Mouse (Mus musculus) forebrain, embryonic 15.5 days (tissue): ENCODE results near the gene Ube2s. TPM values are rescaled to one million over a fixed set of nuclear protein-coding genes. Genes with fewer than 3 reads are reported as not detected.
A peak's percentile ranks its signal among the peaks of the same experiment; 100 is the strongest.
"Not testable (repeated sequence)": the region's sequence is repeated elsewhere in the genome, so short reads cannot be mapped to it uniquely, and the experiment has no call there.

Experiments
- ATAC-seq: fragments of 200-750 bp; cut with Nextera tagmentation; replicated peaks from 2 replicates; pipeline ENCODE4 v1.8.0; 2017; ENCODE audit warnings: mild to moderate bottlenecking, moderate TSS enrichment, moderate library complexity
- H3K27ac ChIP-seq: fragments of 300-500 bp; sonication (generic); replicated peaks from 2 replicates; pipeline ENCODE4 v1.5.1; 2015; ENCODE audit warnings: mild to moderate bottlenecking, inconsistent platforms
- H3K27me3 ChIP-seq: fragments of 300-500 bp; sonication (generic); 2 replicates; pipeline ENCODE4 v1.6.1; 2015; ENCODE audit warnings: inconsistent platforms
- H3K36me3 ChIP-seq: fragments of 300-500 bp; sonication (generic); 2 replicates; pipeline ENCODE4 v1.6.1; 2015; ENCODE audit warnings: mild to moderate bottlenecking, inconsistent platforms
- H3K4me1 ChIP-seq: fragments of 300-500 bp; sonication (generic); 2 replicates; pipeline ENCODE4 v1.6.1; 2015; ENCODE audit warnings: inconsistent platforms
- H3K4me2 ChIP-seq: fragments of 300-500 bp; sonication (generic); replicated peaks from 2 replicates; pipeline ENCODE4 v1.6.1; 2015; ENCODE audit warnings: mild to moderate bottlenecking, inconsistent platforms
- H3K4me3 ChIP-seq: fragments of 300-500 bp; sonication (generic); 2 replicates; pipeline ENCODE4 v1.5.1; 2015; ENCODE audit warnings: mild to moderate bottlenecking, inconsistent platforms
- H3K9ac ChIP-seq: fragments of 300-500 bp; sonication (generic); replicated peaks from 2 replicates; pipeline ENCODE4 v1.6.1; 2015; ENCODE audit warnings: mild to moderate bottlenecking, inconsistent platforms
- H3K9me3 ChIP-seq: fragments of 300-500 bp; sonication (generic); 2 replicates; pipeline ENCODE4 v1.6.1; 2016; ENCODE audit warnings: inconsistent platforms
- WGBS: fragments of 180-500 bp; shearing (Covaris S2); methylation state at CpG from one replicate; pipeline ENCODE4 v1.1.7; 2015; ENCODE audit warnings: mixed read lengths; 5-methylcytosine and 5-hydroxymethylcytosine counted together
- polyA plus RNA-seq: library from polyadenylated mRNA; unstranded; fragments of >200 nt; fragmentation: Nextera tagmentation; extraction: Ambion mirVana; gene quantifications from 2 replicates; pipeline ENCODE4 v1.2.1, GENCODE M21; 2015

Ube2s gene
- polyA plus RNA-seq: 363 and 383 TPM in 2 replicates

DNA sequence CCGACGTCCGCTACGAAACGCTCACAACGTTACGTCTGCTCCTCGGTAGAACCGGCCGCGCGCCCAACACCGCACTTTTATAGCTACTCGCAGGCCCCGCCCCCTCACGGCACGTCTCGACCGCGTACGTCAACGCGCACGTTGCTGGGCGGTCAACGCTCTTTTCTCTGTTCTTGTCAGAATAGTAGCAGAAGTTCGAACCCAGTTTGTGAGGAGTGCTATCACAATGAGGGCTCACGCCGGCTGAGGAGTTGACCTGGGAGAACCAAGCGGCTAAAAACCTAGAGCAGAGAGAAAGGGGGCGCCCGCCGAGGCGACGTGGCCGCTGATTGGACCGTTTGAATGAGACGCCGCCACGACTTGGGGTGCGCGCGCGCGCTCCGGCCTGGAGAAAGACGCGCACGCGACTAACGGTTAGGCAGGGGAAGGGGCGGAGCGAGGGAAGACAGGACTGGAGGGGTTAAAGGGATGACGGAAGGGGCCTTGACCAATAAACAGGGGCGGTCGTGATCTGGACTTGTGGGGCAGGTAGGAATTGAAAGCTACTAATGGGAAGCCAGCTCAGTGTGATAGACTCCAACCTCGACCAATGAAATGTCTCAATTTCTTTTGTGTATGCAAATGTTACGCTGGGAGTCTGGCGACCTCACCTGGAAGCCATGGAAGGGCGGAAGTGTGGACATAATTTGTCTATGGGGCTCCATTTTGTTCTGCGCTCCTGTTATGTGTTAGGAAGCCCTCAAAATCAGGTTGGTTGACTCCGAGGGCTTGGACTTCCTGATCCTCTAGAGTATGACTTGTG, at the start of gene Ube2s:
Ube2s (minus strand) TSS at position 288 of the 802 bp plus-strand sequence.
- WGBS: 0% methylated on average over 62 of the region's 62 CpGs
- H3K27me3 ChIP-seq: no peaks in the 10 kb centered on the region
- peak; percentile 99 for ATAC-seq
- peaks cover 34% of the 10 kb centered on the region for H3K4me1 ChIP-seq
- H3K9ac ChIP-seq: peak within 1 kb of the TSS; percentile 81
- peaks cover 18% of the 10 kb centered on the region for H3K36me3 ChIP-seq
- H3K27ac ChIP-seq: peak within 1 kb of the TSS; percentile 99
- peak within 1 kb of the TSS; percentile 77 for H3K4me3 ChIP-seq
- H3K9me3 ChIP-seq: no peaks in the 10 kb centered on the region
- H3K4me2 ChIP-seq: peak within 1 kb of the TSS; percentile 81

DNA sequence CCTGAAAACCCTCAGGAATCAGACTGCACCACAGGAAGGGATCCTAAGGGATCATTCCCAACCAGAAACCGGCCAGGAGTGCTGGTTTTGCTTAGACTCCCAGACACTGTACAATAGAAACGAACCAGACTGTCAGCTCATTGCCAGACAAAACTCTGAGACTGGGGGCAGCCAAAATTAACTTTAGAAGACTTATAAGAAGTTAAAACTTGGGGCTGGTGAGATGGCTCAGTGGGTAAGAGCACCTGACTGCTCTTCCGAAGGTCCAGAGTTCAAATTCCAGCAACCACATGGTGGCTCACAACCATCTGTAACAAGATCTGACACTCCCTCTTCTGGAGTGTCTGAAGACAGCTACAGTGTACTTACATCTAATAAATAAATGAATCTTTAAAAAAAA, 48.5 kb upstream of the Ube2s start:
- H3K27me3 ChIP-seq, H3K4me3 ChIP-seq, H3K36me3 ChIP-seq, H3K9me3 ChIP-seq, ATAC-seq, H3K27ac ChIP-seq, H3K4me1 ChIP-seq, H3K9ac ChIP-seq, H3K4me2 ChIP-seq: not testable (repeated sequence)
- WGBS: 78% methylated on average over 3 of the region's 3 CpGs

DNA sequence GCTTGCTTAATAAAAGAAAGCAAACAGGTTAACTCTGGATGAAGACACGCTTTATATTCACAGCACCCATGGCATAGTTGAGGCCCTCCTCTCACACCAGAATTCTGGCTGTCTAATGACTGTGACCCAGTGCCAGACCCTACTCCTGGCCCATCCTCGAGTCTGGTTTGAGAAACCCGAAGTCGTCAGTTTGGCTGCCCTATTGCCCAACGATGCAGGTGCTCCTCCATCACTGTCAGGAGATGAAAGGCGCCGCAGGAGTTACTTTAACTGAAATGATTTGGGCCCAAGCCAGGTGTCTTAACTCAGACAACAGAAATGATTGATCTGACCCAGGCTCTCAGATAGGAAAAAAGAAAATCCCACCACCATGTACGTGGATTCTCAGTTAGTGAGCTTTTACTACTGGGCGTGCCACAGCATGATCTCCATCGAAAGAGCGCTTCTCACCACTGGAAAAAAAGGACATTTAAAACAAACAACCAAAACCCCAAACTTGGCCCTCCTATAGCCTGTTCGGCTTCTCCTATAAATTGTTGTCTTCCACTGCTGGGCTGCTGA, 47.1 kb upstream of the Ube2s start:
- WGBS: 81% methylated on average over 12 of the region's 12 CpGs
- Histone ChIP-seq H3K4me3 (no peak overlapping the region), H3K9ac (no peak overlapping the region), H3K9me3 (no peaks in the 10 kb centered on the region), H3K4me1 (no peaks in the 10 kb centered on the region), H3K4me2 (no peak overlapping the region), H3K36me3 (no peaks in the 10 kb centered on the region), H3K27me3 (no peaks in the 10 kb centered on the region), H3K27ac (no peak overlapping the region)
- ATAC-seq: no peak

DNA sequence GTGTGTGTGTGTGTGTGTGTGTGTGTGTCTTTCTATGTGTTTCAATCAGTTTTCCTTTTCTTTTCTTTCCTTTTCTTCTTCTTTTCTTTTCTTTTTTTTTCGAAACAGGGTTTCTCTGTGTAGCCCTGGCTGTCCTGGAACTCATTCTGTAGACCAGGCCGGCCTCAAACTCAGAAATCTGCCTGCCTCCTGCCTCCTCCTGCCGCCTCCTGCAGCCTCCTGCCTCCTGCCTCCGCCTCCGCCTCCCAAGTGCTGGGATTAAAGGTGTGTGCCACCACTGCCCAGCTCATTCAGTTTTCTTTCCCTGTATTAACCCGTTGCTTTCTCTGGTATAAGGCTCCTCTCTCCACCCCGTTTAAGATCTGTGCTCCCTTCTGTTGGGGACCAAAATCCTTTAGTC, 44.9 kb upstream of the Ube2s start:
- H3K9me3 ChIP-seq: no peaks in the 10 kb centered on the region
- no peak overlapping the region for H3K9ac ChIP-seq
- no peak overlapping the region for H3K4me2 ChIP-seq
- no peaks in the 10 kb centered on the region for H3K4me1 ChIP-seq
- no peak for ATAC-seq
- no peak overlapping the region for H3K27ac ChIP-seq
- 65% methylated on average over 7 of the region's 7 CpGs for WGBS
- H3K27me3 ChIP-seq: no peaks in the 10 kb centered on the region
- H3K4me3 ChIP-seq: no peak overlapping the region
- no peaks in the 10 kb centered on the region for H3K36me3 ChIP-seq

DNA sequence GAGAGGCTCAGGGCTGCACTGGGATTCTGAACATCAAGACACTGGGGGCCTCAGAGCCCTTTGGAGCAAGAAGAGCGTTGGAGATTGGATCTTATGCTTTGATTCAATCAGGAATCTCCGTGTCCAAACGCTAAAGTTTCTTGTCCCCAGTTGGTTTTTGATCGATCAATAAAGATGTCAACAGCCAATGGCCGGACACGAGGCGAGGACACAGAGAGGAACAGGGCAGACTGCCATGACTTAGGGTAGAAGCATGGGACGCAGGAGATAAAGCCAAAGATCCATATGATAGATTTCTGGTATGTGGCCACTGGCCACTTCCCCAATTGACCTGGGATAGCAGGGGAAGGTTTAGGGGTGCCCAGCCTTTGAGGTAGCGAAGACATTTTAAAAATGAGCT, 44.1 kb upstream of the Ube2s start:
- no peak overlapping the region for H3K9ac ChIP-seq
- WGBS: 91% methylated on average over 9 of the region's 9 CpGs
- no peak overlapping the region for H3K27ac ChIP-seq
- H3K4me1 ChIP-seq: no peaks in the 10 kb centered on the region
- ATAC-seq: no peak
- H3K36me3 ChIP-seq: no peaks in the 10 kb centered on the region
- H3K4me2 ChIP-seq: no peak overlapping the region
- H3K4me3 ChIP-seq: no peak overlapping the region
- no peaks in the 10 kb centered on the region for H3K27me3 ChIP-seq
- no peaks in the 10 kb centered on the region for H3K9me3 ChIP-seq

DNA sequence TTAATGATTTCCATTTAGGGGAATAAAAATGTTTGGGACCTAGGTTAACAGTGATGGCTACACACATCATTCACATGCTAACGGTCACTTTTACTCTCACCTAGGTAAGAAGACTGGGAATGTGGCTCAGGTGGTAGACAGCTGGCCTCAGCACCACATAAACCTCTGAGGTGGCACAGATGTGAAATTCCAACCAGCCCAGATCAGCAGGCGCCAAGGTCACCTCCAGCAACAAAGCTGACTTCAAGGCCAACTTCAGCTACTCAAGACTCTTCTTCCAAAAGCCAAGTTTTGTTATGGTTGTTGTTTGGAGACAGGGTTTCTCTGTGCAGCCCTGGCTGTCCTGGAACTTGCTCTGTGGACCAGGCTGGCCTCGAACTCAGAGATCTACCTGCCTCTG, 41.2 kb upstream of the Ube2s start:
- no peaks in the 10 kb centered on the region for H3K4me1 ChIP-seq
- 86% methylated on average over 3 of the region's 3 CpGs for WGBS
- no peak for ATAC-seq

DNA sequence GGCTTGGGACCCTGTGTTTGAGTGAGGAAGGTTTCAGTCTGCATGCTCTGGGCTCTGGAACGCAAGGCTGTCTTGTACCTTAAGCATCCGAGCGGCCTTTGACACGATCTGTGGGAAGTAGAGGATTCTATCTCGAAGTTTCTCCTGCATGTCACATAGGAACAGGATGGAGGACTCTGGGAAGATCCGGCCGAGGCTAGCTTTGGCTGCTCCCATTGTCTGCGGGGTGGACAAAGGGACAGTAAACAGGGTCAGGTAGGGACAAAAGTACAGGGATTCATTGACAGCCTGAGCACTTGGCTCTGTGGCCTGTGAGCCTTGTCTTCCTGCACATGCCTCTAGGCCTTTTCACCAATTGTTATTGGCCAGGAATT, 38.9 kb upstream of the Ube2s start:
- Histone ChIP-seq H3K4me2 (no peak overlapping the region), H3K36me3 (no peaks in the 10 kb centered on the region), H3K4me3 (no peak overlapping the region), H3K9ac (no peak overlapping the region), H3K4me1 (no peaks in the 10 kb centered on the region), H3K27ac (no peak overlapping the region), H3K27me3 (no peaks in the 10 kb centered on the region), H3K9me3 (no peaks in the 10 kb centered on the region)
- no peak for ATAC-seq
- 68% methylated on average over 8 of the region's 8 CpGs for WGBS

More for the DNA sequence above, 41.2 kb upstream of the Ube2s start:
- no peak overlapping the region for H3K4me2 ChIP-seq
- H3K27me3 ChIP-seq: no peaks in the 10 kb centered on the region
- H3K36me3 ChIP-seq: no peaks in the 10 kb centered on the region
- no peak overlapping the region for H3K27ac ChIP-seq
- no peak overlapping the region for H3K4me3 ChIP-seq
- H3K9ac ChIP-seq: no peak overlapping the region
- H3K9me3 ChIP-seq: no peaks in the 10 kb centered on the region

DNA sequence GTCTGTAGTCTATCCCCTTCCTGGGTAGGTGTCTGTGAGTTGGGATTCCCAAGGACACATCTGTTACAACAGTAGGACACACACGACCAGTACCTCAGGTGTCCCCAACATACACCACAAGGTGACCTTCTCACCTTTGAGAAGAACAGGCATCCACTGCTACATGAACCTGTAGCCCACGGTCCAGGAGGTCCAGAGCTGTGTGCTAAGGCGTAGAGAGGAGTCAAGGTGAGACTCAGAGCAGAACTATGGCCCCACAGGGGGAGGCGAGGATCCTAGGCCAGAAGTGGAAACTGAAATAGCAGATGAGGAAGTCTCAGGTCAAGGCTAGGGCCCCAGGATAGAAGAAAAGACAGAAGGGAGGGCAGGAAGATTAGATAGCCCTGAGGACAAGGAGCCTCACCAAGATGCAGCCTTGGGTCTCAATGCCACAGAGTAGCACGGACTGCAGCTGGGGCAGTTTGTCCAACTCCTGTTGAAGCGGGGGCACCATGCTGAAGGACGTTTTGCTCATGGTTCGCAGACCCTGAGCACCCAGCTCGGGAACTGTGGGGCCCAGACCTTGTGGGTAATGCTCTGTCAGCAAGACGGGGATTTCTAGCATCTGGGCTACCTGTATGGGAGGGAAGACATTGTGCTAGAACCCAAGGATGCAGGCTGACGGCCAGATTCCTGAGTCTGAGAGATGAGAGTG, 38.4 kb upstream of the Ube2s start:
- no peak for ATAC-seq
- WGBS: 78% methylated on average over 11 of the region's 11 CpGs
- Histone ChIP-seq H3K4me2 (no peak overlapping the region), H3K27ac (no peak overlapping the region), H3K9me3 (no peaks in the 10 kb centered on the region), H3K4me1 (no peaks in the 10 kb centered on the region), H3K4me3 (no peak overlapping the region), H3K36me3 (no peaks in the 10 kb centered on the region), H3K27me3 (no peaks in the 10 kb centered on the region), H3K9ac (no peak overlapping the region)

DNA sequence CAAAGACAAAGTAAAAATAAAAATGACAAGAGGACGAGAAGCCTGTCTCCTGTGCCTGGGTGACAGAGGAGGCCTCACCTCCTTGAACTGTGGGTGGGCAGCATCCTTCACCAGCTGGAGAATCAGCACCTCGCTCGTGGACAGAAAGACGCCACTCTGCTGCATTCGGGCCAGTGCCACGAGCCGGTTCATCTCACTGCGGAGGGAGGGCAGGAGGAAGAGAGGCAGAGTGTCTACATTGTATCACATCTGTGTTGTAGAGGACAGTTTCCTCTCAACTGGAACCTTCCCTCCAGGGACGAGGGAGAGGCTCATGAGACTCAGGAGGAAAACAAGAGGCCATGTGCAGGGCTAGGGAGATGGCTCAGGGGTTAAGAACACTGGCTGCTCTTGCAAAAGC, 37.0 kb upstream of the Ube2s start:
- H3K4me3 ChIP-seq: no peak overlapping the region
- no peaks in the 10 kb centered on the region for H3K36me3 ChIP-seq
- no peaks in the 10 kb centered on the region for H3K27me3 ChIP-seq
- no peaks in the 10 kb centered on the region for H3K9me3 ChIP-seq
- no peak overlapping the region for H3K4me2 ChIP-seq
- H3K4me1 ChIP-seq: peaks cover 4% of the 10 kb centered on the region; the same call in 1 of the 2 replicates
- WGBS: 55% methylated on average over 9 of the region's 9 CpGs
- no peak overlapping the region for H3K27ac ChIP-seq
- ATAC-seq: no peak
- no peak overlapping the region for H3K9ac ChIP-seq

DNA sequence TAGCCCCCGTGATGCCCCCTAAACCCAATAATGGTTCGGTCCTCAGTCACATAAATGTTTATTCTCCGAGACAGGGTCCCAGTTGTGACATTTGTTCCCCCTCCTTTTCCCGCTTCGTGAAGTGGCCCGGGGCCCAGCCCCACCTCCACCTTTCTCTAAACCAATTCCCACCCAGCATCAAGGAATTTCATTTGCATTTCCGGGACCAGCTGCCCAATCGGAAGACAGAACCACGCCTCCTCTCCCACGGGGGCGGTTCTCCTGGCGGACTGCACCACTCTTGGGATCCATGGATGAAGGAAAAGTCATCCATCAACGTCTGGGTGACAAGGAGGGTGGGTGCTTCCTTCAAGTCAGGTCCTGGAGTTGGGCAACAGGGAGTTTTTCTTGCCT, 32.5 kb upstream of the Ube2s start:
- peaks cover 34% of the 10 kb centered on the region for H3K4me1 ChIP-seq
- H3K9me3 ChIP-seq: no peaks in the 10 kb centered on the region
- H3K27me3 ChIP-seq: peaks cover 3% of the 10 kb centered on the region; the same call in 1 of the 2 replicates
- ATAC-seq: peak; percentile 74
- no peaks in the 10 kb centered on the region for H3K36me3 ChIP-seq
- H3K9ac ChIP-seq: peak overlapping the region; percentile 65
- peak overlapping the region; percentile 90 for H3K4me2 ChIP-seq
- peak overlapping the region; percentile 80 for H3K27ac ChIP-seq
- H3K4me3 ChIP-seq: peak overlapping the region; percentile 68
- 2% methylated on average over 13 of the region's 13 CpGs for WGBS

DNA sequence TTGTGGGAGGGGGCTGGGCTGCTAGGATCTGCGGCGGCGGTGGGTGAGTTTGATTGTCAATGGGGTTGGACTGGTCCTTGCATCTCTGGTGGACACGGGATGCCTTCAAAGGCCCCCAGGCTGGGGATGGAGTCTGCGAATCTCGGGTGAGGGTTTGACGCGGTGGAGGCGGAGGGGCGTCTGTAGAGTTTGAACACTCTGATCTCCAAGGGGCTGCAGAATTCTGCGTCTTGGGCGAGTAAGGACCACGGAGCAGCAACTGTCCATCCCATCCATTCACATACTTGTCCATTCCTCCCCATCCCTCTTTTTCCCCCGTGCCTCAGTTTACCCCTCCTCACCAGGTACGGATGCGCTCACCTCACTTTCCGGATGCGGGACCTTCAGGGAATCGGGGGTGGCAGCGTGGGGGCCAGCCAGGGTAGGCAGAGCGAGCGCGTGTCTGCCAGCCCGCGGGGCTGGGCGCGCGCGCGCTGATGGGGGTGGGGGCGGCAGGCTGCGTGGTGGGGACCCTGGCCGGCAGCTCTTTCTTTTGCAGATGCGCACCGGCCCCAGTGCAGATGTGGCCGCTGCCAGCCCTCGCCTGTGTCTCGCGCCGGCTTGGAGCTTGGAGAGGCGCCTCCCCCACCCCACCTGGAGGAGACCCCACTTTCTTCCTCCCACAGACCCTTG, 32.0 kb upstream of the Ube2s start, which contains the start of gene Shisa7:
Shisa7 (minus strand) TSS at position 452 of the 672 bp plus-strand sequence.
- no peaks in the 10 kb centered on the region for H3K9me3 ChIP-seq
- peak within 1 kb of the TSS; percentile 68 for H3K4me3 ChIP-seq
- H3K36me3 ChIP-seq: no peaks in the 10 kb centered on the region
- peaks cover 34% of the 10 kb centered on the region for H3K4me1 ChIP-seq
- ATAC-seq: peak; percentile 49
- H3K27ac ChIP-seq: peak within 1 kb of the TSS; percentile 80
- peak within 1 kb of the TSS; percentile 65 for H3K9ac ChIP-seq
- WGBS: 3% methylated on average over 41 of the region's 41 CpGs
- peak within 1 kb of the TSS; percentile 90 for H3K4me2 ChIP-seq
- H3K27me3 ChIP-seq: peaks cover 3% of the 10 kb centered on the region; the same call in 1 of the 2 replicates
